Mouse (Mus musculus) CD4-positive helper T cell, adult 2 months (primary cell): Measurements from ENCODE around the gene Casc1.

ENCODE experiments used
- DNase-seq: peaks from one replicate; pipeline ENCODE4 v3.0.0-alpha.2; 2012; ENCODE audit warnings: low read depth, missing footprints, low spot score

Casc1 gene

DNA sequence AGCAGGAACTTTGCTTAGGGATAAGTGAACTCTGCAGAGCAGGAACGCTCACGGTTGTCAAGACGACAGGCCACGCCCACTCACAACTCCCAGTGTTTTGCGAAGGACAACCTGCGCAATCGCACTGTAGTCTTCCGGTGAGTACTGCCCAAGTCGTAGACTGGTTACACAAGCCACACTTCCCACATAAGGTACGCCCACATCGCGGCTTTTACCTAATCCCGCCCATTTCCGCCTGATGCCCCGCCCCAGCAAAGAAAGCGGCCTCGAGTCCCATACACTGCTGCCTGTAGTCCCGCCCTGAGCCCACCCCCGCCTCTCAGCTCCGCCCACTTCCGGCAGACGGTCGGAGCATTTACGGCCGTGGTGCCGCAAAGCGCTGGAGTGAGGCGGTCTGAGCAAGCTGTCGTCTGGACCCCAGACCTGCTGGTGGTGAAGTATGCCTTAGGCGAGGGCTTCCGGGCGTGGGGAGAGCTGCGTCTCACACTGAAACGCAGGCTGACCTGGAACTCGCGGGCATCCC, at the start of gene Casc1, which contains the start of gene Etfrf1:
Gene Casc1 (minus strand): TSS at position 190 of the 523 bp plus-strand sequence.
Gene Etfrf1 (plus strand): TSS at position 319 of the 523 bp plus-strand sequence.
- DNase-seq, result peak; percentile 99

DNA sequence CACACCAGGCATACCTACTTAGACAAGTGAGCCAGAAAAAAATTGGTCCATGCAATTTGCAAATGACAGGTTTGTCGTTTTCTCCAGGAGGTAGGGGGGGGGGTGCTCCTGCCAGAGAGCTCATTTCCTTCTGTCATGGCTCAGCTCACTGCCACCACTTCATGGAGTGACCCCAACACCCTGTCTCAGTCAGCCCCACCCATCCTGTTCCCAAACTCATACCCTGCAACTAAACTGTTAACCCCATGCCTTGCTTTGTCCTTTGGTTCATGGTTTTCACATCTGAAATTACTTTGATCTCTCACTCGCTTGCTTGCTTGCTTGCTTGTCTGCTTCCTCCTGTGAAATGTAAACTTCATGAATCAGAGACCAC, 45.9 kb upstream of the Casc1 start:
- DNase-seq, result no peak

DNA sequence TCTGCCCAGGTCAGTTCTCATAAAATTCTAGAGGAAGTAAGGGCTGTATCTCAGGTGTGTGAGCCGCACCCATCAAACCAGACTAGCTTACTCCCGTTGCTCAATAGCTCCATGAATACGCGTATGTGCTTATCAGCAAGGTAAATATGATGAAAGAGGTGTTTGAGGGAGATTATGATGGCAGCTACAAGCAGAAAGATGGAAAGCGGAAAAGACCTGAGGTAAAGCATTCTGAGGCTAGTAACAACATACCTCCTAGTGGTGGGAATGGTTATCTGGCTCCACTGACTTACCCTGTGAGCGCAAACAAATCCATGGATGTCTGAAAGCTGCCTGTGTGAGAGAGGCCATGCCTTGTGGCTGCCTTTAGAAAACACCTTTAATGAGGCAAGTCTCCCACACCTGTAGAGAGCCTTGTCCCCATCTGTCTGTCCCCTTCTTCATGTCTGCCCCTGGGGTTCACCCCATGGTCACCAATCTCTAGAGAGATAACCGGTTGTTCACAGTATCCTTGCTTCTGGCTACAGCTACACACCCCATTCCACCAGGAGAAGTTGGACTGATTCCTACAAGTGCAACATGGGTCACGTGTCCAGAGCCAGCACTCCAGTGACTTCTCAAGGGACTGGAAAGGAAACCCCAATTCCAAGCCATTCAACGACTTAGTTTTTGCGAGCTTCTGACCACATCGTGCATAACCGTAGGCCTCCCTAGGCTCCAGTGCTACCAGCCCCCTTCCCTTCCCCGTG, 45.3 kb upstream of the Casc1 start:
- no peak for DNase-seq

DNA sequence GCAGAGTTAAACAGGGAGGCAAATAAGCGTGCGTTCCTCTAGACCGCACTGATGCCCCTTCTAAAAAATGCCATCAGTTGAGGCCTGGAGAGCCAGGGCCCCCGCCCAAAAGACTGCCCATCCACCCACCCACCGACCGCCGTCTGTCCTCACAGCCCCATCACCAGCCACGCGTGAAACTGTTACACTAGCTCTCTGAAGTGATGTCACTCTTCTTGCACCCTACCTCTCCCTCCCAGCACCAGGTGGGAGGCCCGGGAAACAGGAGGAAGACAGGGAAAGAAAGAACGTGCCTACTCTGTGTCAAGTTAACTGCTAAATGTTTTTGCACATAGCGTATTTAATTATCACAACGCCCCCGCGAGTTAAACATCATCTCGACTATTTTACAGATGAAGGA, 40.0 kb upstream of the Casc1 start:
- DNase-seq, result no peak

DNA sequence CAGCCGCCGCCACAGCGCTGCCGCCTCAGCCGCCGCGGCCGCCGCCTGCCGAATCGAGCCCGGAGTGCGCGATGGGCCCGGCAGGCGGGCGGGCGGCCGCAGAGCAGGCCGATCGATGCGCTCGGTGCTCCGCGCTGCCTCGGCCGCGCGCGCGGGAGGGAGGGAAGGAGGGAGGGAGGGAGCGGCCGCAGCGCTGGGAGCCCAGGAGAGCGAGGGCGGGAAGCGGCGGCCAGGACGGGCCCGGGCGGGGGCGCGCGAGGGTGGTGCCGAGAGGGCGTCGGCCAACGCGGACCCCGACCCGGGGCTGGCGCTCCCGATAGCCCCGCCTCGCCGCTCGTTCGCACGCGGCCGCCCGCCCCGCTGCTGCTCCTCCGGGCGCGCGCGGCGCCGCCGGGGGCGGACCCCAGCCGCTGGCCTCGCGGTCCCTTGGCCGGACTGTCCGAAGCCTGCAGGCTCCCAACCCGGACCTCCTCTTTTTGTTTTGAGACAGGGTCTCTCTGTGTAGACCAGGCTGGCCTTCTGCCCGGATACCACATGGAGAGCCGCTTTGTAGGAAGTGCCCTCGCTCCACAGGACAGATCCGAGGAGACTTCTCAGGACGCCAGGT, 39.5 kb upstream of the Casc1 start, which contains the start of gene Kras:
Gene Kras (minus strand): TSS at position 55 of the 607 bp plus-strand sequence.
- DNase-seq, result peak; percentile 94

DNA sequence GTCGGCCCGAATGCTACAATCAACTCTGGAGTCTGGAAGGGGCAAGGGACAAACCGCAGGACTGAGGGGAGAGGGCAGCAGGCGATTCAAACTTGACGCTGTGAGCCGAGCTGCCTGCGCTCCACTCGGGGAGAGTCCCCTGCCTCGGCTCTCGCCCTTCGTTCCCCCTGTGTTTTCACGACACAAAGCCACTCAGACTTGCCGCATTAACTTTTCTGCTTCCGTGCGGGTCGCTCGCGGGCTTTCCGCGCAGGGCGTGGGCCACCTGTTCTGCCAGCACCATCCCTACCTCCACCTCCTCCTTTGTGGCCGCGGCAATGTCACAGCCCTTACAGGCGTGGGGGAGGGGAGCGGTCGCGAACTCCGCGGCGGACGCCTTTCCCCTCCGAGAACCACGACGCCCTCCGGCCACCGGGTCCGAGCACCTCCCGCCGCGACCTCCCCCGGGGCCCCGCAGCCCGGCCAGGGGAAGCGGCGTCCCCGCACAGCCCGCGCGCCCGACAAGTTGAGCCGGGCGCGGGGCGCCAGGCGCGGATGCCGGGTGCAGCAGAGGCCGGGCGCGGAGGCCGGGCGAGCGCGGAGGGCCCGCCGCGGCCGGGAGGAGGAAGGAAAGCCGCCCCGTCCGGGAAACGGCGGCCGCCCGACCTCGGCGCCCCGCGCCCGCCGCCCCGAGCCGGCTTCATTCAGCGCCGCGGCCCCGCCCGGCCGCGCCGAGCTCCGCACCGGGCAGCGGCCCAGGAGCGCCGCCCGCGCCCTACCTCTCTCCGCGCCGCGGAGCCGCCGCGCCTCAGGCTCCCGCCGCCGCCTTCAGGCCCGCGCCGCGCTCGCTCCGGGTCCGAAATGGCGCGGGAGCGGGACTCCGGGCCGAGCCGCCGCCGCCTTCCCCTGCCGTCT, 38.7 kb upstream of the Casc1 start:
- DNase-seq, result peak; percentile 86

DNA sequence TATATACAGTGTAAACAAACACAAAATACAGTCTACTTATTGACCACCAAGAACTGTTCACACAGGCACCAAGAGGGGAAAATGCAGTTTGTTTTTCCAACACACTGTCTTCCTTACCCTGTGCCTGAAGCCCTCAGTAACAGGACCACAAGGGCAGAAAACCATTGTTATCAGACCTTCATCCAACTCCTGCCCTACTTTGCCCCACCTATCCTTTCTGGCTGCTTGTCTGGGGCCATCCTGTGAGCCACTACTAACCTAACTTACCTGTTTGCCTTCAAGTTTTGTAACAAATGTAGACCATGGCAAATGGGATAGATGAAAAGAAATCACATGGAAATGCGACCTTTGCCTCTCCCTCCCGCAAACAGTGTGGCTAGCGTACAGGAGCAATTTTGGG, 37.1 kb upstream of the Casc1 start:
- DNase-seq, result no peak

DNA sequence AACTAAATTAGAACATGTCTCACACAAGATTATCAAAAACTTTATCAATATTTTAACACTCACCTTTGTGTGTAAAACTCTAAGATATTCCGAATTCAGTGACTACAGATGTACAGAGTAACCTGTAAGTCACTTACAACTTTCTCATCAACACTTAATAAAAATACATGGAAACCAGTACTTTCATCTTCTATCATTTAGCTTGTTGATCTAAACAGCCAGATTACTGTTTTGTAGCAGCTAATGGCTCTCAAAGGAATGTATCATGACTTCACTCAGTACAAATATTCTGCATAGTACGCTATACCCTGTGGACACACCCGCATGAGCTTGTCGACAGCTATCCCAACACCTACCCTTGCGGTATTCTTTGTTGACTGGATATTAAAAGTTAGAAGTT, 36.0 kb upstream of the Casc1 start:
- DNase-seq, result no peak

DNA sequence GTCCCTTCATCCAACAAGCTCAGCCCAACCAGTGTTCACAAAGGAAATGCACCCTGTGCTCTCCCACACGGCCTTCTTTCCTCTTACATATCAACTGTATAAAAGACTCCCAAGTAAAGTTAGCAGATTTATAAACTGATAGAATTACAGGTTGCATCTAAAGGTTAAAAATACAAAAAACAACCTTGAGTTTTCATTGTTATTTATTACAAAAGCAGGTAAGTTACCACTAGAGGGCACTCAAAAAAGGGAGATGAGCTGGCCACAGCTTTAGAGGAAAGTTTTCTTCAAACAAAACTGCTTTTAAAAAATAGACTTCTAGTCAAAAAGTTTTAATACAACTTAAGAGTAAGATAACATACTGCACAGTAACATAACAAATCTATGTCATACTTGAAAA, 31.7 kb upstream of the Casc1 start:
- DNase-seq, result peak; percentile 59

DNA sequence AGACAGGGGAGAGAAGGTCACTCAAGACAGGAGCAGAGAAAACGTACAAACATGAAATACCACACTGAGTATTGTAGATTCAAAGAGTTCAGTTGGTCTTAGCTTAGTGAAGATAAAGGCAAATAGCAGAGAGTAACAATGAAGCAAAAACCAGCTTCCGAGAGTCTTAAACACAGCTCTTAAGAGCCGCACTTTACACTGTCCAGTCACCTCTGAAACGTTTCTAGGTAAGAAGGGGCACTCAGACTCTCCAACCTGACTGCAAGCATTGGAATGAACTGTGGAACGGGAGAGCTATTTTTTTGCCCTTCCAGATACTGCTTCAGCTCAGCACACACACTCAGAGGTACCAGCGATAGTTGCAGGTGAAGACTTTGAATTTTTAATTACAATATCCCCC, 29.5 kb upstream of the Casc1 start:
- DNase-seq, result no peak

DNA sequence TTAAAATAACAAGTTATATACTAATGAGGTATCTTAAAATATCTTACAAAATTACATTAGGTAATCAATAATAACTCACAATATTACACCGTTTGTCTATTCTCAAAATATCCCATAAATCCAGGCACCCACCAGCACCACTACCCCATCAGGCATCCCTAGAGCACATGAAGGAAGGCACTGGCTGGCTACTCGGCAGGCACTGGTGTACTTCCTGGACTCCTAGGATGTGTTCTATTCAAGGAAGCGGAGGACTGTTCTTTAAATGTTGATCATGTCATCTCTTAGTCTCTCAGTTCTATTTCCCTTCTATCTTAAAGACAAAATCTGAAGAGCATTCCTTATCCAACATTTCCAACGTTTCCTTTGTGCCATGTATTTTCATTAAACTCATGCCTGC, 26.3 kb upstream of the Casc1 start:
- no peak for DNase-seq

DNA sequence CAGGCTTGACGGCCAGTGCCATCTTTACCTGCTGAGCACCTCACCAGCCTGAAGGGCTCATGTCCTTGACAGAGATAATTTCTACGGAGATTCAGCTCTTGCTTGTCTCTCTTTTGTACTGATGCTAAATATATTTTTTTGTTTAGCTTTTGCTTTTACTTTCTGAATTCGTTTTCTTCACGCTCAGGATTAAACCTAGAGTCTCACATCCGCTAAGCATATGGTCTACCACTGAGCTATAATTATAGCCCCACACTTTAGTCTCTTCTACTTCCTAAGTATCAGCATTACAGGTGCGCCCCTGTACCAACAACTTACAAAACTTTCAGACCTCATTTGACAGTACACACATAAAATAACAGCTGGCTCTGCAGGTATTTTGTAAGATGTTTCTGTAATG, 24.6 kb upstream of the Casc1 start:
- DNase-seq, result no peak

DNA sequence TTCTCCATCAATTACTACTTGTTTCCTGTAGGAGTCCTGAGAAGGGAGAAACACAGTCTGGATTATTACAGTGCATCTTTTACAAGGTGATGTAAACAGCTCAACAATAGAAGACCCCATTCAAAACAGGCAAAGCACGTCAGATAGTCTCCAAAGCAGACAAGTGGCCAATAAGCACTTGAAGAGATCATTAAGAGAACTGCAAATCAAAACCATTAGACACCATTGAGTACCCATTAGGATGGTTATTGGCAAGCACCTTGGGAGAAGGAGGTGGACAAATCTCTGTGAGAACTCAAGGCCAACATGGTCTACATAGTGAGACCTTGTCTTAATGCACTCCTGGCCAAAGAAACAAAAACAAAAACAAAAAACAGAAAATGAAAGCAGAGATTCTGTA, 23.6 kb upstream of the Casc1 start:
- DNase-seq, result no peak

DNA sequence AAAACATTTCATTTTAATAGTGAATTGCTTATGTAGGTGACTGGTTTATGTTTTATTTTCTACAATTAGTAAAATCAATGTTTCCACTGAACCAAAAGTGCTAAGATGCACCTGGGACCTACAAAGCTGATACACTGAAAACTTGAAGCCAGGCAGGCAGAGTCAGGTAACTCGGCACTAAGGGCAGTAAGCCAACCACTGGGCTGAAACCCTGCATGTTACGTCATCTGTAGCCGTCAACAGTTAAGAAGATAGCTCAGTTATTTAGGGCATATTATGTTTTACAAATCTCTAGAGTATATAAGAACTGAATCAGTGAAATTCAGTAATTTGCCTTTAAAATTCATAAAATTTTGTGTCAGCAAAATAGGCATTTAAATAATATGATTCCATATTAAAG, 15.5 kb upstream of the Casc1 start:
- no peak for DNase-seq

DNA sequence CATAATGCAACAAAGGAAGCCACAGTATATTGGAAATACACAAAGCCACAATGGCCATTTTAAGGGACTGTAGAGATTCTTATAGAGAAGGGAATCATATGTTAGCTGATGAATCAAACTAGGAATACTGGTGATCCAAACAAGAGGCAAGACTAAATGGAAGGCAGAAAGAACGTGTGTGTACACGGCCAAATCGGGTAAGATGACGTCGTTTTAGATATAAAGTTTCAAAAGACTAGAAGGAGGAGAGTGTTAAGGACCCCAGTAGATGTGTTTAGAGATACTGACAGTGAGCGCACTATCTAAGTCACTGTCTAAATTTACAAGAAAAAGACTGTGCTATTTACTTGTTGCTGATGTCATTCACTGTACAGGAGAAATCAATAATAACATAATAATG, 13.4 kb upstream of the Casc1 start:
- no peak for DNase-seq

DNA sequence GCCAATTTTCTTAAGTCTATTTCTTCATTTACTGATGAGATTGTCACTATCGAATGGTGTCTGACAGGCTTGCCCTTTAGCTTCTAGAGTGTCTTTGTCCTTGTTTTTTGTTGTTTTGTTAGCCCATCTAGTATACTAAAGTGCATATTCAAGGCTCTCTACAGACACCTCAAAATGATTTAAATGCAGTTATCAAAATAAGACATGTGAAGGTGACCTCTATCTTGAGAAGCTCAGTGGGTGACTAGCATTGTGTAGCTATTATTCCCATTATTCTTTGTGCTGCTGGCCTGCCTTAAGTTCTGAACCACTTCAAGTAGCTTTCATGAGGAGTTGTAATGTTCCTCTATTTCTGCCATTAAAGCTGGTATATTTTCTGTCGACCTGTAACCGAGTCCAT, 5.0 kb upstream of the Casc1 start:
- DNase-seq, result no peak

DNA sequence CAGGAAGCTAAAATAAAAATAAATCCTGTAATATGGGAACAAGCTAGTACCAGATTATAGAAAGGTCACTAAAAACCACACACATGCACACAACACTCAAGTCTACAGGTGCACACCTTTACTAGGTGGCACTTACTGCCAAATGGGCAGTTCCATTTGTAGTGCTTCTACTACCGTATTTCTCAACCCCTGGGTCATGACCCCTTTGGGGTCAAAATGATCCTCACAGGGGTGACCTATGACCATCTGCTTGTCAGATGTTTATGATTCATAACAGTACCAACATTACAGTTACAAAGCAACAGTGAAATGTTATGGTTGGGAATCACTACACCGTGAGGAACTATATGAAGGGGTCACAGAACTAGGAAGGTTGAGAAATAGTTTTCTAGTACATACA, 3.1 kb upstream of the Casc1 start:
- no peak for DNase-seq

DNA sequence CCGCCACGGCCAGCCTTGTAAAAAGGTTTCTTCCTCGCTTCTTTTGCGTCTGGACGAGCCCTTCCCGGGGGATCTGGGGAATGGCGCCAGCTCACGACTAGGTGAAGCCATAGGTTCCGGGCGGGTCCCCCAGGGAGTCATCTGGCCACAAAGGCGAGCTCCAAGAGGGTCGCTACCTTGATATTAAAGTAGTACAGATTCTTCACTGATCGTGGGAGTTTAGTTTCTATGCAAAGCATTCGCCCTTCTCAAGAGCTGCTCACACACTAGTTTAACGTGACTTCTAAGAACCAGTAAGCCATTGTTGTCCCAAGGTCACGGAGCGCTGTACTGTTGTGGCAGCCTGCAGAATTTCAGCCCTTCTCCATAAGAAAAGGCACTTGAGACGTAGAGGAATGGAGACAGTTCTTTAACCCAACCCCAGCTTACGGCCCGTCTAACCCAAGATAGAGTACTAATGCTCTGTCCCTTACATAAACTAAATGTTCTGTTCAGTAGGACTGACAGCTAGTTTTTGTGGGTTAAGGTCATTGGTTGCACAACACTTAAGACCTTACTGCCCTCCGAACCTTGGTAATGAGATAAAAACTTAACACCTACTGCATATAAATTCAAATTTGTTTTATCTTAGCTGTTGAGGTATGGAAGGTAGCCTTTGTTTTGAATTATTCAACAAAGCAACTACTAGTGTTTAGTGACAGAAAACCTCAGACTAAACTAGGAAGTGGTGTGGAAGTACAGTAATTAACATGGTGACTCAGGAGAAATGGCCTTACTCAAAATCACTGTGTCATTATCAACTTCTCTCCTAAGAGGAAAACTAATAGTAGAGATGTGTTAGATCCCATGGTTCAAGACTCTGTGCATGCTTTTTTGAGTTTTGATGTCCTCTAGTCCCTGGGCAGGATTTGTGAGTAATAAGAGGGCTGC, 836 bp upstream of the Casc1 start:
- DNase-seq, result peak; percentile 54

DNA sequence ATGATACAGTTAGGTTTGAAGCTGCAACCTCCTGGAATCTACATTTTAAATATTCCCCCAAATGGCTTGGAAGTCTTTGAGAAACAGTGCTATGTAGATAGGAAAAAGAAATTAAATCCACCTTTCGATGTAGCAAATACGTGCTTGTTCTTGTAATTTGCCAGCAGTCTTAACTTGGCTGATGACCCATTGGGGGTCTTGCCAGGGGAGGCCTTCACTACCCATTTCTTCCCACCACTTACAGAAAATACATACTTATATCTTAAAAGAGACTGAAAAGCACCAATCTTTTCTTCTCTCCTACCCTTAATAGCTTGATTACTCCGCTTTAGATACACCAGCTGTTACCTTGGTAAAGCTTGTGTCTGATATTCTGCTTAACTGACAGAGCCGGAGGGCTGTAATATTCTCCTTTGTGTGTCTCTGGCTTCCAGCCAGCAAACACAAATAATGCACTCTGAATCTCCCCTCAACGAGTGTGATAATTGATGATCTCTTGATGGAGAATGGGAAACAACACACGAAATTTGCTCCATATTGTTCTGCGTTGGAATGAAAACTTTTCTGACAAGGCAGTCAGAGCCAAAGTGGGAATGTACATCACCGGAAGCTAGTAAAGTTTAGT, 637 bp downstream of the Casc1 start:
- no peak for DNase-seq

DNA sequence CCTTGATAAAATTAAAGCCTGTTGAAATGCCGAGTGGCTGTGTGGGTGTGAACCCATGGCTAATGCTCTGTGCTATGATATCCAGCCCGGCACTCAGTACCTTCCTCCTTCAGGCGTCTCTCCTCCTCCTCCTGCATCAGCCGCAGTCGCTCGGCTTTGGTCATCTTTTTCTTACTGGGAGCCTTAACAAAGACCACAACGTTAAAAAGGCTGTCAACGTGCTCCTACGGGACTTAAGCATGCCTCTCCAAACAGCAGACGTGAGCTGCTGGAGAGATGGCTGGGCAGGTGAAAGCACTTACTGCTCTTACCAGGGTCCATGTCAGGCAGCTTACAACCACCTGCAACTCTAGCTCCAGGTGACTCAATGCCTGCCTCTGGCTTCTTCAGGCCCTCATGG, 5.7 kb downstream of the Casc1 start:
- DNase-seq, result no peak

DNA sequence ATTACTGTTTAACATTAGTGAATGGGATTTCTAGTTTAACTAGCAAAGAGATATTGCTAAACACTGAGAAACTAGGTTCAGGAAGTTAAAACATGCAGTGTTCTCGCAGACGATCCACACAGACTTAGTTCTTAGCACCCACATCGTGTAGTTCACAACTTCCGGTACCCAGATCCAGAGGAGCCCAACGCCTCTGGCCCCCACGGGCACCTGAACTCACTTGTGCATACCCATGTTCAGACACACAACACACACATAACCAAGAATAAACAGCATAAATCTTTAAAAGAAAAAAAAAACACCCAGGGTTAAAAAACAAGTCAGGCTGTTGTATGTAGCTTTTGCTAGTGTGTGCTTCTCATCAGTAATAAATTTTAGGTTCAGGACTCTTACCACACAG, 6.4 kb downstream of the Casc1 start:
- no peak for DNase-seq
